Mouse (Mus musculus) cerebellum, adult 2 months (tissue): ENCODE data around the gene Lamtor1. TPM values are rescaled to one million over a fixed set of nuclear protein-coding genes. Genes with fewer than 3 reads are reported as not detected.
"Not testable (repeated sequence)": the region's sequence is repeated elsewhere in the genome, so short reads cannot be mapped to it uniquely, and the experiment has no call there.

ENCODE experiments used
- DNase-seq, 2 experiments: peaks; one replicate each; pipeline ENCODE4 v3.0.0; 2021
- H3K27ac ChIP-seq: fragments of 200-500 bp; 2 replicates; pipeline ENCODE4 v1.5.1; 2012; ENCODE audit warnings: low read length, control low read depth, inconsistent platforms; ENCODE audit not compliant: insufficient read depth
- H3K27me3 ChIP-seq: fragments of 200-500 bp; 2 replicates; pipeline ENCODE4 v1.6.1; 2012; ENCODE audit warnings: inconsistent platforms, mild to moderate bottlenecking, low read length, moderate library complexity; ENCODE audit not compliant: control insufficient read depth, insufficient read depth
- H3K4me1 ChIP-seq: fragments of 200-500 bp; 2 replicates; pipeline ENCODE4 v1.6.1; 2011; ENCODE audit warnings: low read length; ENCODE audit not compliant: control insufficient read depth, insufficient read depth
- H3K4me3 ChIP-seq: fragments of 200-500 bp; replicated peaks from 2 replicates; pipeline ENCODE3; 2011; ENCODE audit warnings: mild to moderate bottlenecking, low read depth, low read length, control low read depth; ENCODE audit not compliant: insufficient read depth
- CTCF ChIP-seq: fragments of 200-500 bp; IDR thresholded peaks from 2 replicates; pipeline ENCODE4 v1.5.1; 2011; ENCODE audit warnings: low read depth, mild to moderate bottlenecking, control low read depth, low read length, moderate library complexity, borderline replicate concordance; ENCODE audit not compliant: insufficient read depth
- POLR2A ChIP-seq: fragments of 200-500 bp; IDR thresholded peaks from 2 replicates; pipeline ENCODE4 v1.6.1; 2011; ENCODE audit warnings: low read length, control low read depth, borderline replicate concordance; ENCODE audit not compliant: insufficient read depth
- WGBS: fragments of 180-500 bp; shearing (Covaris S2); methylation state at CpG from one replicate; pipeline ENCODE4 v1.1.7; 2018; 5-methylcytosine and 5-hydroxymethylcytosine counted together
- polyA plus RNA-seq: library from polyadenylated mRNA; depleted of rRNA; stranded (reverse); fragments of >200 nt; gene quantifications from 2 replicates; pipeline ENCODE4 v1.2.3, GENCODE M21; 2012

Lamtor1 gene
- polyA plus RNA-seq, 1 experiment = 210 TPM

DNA sequence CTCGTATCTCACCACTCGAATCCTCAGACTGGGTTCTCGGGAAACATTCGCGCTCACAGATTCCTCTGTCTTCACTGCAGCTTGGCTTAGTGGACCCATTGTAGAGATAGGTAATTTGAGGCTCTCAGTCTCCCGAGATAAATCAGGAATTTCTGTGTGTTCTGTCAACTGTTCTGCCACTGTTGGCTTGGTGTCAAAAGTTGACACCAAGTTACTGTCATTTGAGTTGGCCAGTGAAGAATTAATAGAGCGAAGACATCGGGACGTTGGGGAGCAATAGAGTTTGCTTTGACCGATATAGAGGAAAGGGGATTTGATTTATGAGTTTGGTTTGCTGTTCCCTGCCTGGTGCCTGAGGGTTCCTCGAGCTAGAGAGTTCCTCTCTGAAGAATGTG, 580 bp downstream of the Lamtor1 start, which contains the start of gene Tomt:
Gene Tomt, minus strand, starts transcription at position 73 of the 395 bp plus-strand sequence.
- Histone ChIP-seq H3K27ac (peak within 1 kb of the TSS; percentile 97), H3K4me1 (peaks cover 15% of the 10 kb centered on the region), H3K27me3 (no peaks in the 10 kb centered on the region), H3K4me3 (peak within 1 kb of the TSS; percentile 94)
- no peak for DNase-seq
- no peak for TF ChIP-seq CTCF
- no peak for TF ChIP-seq POLR2A
- 12% methylated on average over 11 of the region's 11 CpGs for WGBS

DNA sequence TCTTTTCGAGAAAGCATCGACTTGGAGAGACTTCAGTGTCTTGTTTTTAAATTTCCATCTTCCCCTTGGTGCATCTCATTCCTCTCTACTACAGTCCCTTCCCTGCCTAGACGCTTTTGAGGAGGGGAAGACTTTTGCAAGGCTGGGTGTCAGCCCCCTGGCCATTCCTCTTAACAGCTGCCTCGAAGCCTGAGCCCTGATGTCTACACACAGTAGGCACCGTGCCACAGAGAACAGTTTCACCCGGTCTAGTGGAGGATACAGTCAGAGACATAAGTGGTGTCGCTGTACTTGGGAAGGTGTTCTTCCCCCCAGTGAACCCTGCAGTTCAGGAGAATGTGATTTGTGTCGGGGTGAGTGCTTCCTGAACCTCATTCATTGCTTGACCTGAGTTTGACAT, 992 bp downstream of the Lamtor1 start:
- Histone ChIP-seq H3K4me1 (peaks cover 15% of the 10 kb centered on the region), H3K27me3 (no peaks in the 10 kb centered on the region), H3K27ac (no peak overlapping the region), H3K4me3 (peak overlapping the region; percentile 79)
- no peak for TF ChIP-seq CTCF
- no peak for TF ChIP-seq POLR2A
- DNase-seq = peak in 1 of 2 experiments; percentile 32
- 60% methylated on average over 8 of the region's 8 CpGs for WGBS

DNA sequence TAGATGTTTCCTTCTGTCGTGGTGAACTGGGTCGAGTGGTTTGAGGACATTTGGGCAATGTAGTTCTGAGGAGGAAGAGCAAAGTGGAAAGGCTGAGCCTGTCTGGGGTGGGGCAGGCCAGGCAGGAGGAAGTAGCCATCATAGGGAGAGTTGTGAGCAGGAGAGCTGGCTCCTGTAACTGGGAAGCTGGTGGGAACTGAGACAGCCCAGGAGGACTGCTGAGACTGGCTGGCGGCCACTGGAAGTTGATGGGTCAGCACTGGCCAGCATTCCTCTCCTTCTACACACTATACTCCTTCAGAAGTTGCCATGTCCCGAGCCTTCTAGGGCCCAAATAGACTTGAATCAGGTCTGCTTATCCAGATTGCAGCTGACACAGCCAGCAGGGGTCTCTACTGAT, 2.7 kb downstream of the Lamtor1 start:
- H3K27ac ChIP-seq = no peak overlapping the region
- H3K4me1 ChIP-seq = peaks cover 15% of the 10 kb centered on the region
- no peaks in the 10 kb centered on the region for H3K27me3 ChIP-seq
- no peak overlapping the region for H3K4me3 ChIP-seq
- WGBS = 42% methylated on average over 4 of the region's 4 CpGs
- no peak for DNase-seq
- TF ChIP-seq CTCF (no peak), POLR2A (no peak)

DNA sequence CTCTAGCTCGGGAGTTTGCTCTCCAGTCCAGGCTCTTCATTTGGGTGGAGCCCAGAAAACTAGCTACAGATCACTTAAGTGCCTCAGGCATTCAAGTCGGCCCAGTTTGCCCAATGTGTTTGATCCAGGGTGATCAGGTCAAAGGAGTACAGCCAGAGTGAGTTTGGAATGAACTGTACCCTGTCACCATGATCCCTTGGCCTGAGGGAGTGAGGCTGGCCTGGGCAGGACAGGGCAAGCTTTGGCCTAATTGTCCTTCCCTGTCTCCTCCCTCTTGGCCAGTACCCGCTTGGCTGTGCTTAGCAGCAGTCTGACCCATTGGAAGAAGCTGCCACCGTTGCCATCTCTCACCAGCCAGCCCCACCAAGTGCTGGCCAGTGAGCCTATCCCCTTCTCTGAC, 4.4 kb downstream of the Lamtor1 start:
- H3K4me3 ChIP-seq = no peak overlapping the region
- H3K27me3 ChIP-seq = no peaks in the 10 kb centered on the region
- no peak overlapping the region for H3K27ac ChIP-seq
- WGBS = 50% methylated on average over 4 of the region's 4 CpGs
- no peak for DNase-seq
- TF ChIP-seq POLR2A (no peak), CTCF (no peak)
- H3K4me1 ChIP-seq = peaks cover 15% of the 10 kb centered on the region

DNA sequence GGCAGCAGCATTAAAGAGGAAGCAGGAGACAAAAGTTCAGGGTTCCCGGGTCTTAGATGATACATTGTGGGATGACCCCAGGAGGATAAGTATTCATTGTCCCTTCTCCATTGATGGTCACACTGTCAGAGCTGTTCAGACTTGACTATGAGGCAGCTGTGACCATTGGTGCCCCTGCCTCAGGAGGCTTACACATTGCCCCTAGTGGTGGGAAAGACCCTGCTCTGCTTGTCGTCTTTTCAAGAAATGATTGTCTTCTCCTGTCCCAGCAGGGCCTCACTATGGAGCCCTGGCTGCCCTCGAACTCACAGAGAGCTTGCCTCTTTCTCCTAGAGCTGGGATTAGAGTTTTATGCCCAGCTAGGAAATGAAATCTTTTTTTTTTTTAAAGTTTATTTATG, 6.3 kb downstream of the Lamtor1 start:
- no peak overlapping the region for H3K27ac ChIP-seq
- DNase-seq = no peak
- H3K4me1 ChIP-seq = peaks cover 10% of the 10 kb centered on the region
- no peak overlapping the region for H3K4me3 ChIP-seq
- TF ChIP-seq POLR2A (no peak), CTCF (no peak)
- WGBS = 55% methylated on average over 3 of the region's 3 CpGs
- H3K27me3 ChIP-seq = no peaks in the 10 kb centered on the region

DNA sequence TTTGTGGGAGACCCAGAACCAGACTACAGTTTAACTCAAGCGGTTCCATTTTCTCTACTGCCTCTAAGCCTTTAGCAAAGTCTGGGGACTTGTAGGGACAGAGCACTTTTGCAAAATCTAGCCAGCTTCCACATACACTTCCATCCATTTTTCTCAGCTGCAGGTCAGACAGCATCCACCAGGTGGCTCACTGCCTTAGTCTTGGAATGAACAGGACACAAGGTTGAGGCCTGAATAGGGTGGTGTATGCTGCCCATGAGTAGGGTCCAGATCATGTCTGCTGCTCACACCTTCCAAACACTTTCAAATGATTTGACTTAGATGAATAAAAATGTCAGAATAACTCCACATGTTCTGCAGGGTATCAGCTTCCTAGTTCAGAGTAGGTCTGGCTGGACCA, 12.4 kb downstream of the Lamtor1 start:
- Histone ChIP-seq H3K27me3 (no peaks in the 10 kb centered on the region), H3K4me3 (no peak overlapping the region), H3K4me1 (no peaks in the 10 kb centered on the region), H3K27ac (no peak overlapping the region)
- 27% methylated on average over 1 of the region's 1 CpGs for WGBS
- TF ChIP-seq POLR2A = no peak
- TF ChIP-seq CTCF = peak; percentile 95
- DNase-seq = peak in 1 of 2 experiments; percentile 75

DNA sequence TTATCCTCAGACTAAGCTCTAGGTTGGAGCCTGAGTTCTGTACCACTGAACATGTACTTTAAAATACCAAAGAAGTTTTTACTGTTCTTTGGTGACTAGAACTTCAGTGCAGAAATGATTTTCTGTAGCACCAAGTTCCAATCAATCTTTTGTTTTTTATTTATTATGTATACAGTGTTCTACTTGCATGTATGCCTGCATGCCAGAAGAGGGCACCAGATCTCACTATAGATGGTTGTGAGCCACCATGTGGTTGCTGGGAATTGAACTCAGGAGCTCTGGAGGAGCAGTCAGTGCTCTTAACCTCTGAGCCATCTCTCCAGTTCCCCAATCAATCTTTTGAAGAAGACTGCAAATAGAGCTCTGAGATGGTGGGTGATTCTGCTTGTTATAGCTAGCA, 20.2 kb downstream of the Lamtor1 start:
- H3K4me3 ChIP-seq, H3K27me3 ChIP-seq, DNase-seq, H3K4me1 ChIP-seq, H3K27ac ChIP-seq: not testable (repeated sequence)

DNA sequence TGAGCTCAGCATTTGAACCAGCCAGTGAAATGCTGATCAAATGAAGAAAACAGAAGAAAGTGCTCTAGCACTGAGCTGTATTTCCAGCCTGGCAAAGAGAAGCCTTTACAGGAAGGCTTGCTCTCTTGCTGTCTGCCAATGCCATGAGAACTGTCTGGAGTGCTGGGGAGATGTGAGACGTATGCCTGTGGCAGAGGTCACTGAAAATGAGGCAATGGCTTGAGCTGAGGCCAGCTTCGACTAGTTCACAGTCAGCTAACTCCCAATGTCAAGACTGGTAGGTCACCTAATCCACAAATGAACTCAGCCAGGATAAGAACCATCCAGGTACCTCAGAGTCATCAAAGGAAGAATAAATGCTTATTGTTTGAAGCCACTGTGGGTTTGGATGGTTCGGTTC, 22.4 kb downstream of the Lamtor1 start:
- no peak for TF ChIP-seq POLR2A
- no peak for TF ChIP-seq CTCF
- WGBS = 80% methylated on average over 3 of the region's 3 CpGs
- Histone ChIP-seq H3K27me3 (no peaks in the 10 kb centered on the region), H3K4me1 (no peaks in the 10 kb centered on the region), H3K27ac (no peak overlapping the region), H3K4me3 (no peak overlapping the region)
- DNase-seq = no peak
